Mouse (Mus musculus) CH12.LX (cell line): ENCODE measurements around the gene Isyna1. TPM values are rescaled to one million over a fixed set of nuclear protein-coding genes. Genes with fewer than 3 reads are reported as not detected.

ENCODE experiments used
- DNase-seq: peaks from one replicate; pipeline ENCODE4 v3.0.0-alpha.2; 2013; ENCODE audit errors: extremely low read depth
- H3K27ac ChIP-seq: 2 replicates; pipeline ENCODE4 v1.5.1; 2012; ENCODE audit warnings: low read depth, mild to moderate bottlenecking, control low read depth, moderate library complexity; ENCODE audit not compliant: insufficient read depth
- H3K27me3 ChIP-seq: replicated peaks from 2 replicates; pipeline ENCODE3; 2012; ENCODE audit warnings: inconsistent platforms
- H3K36me3 ChIP-seq, 2 experiments: replicated peaks in 1 of 2; 2 replicates each; pipeline versions ENCODE3 to v1.6.1; 2012; ENCODE audit warnings: inconsistent platforms in 1 of 2, low read length in 1 of 2, mild to moderate bottlenecking in 1 of 2, mixed read lengths in 1 of 2, moderate library complexity in 1 of 2; ENCODE audit not compliant: control insufficient read depth in 1 of 2, insufficient read depth in 1 of 2
- H3K4me1 ChIP-seq, 2 experiments: 2 replicates each; pipeline ENCODE4 v1.6.1; 2012; ENCODE audit warnings: inconsistent platforms in 1 of 2, moderate library complexity in 1 of 2; ENCODE audit not compliant: insufficient read depth in 2 of 2, control insufficient read depth in 1 of 2
- H3K4me2 ChIP-seq: 2 replicates; pipeline ENCODE4 v1.6.1; 2012; ENCODE audit warnings: low read depth, mild to moderate bottlenecking, control low read depth; ENCODE audit not compliant: poor library complexity, insufficient read depth, severe bottlenecking
- H3K4me3 ChIP-seq, 3 experiments: fragments of 150-350 bp in 1 of 3; sonication (generic) in 1 of 3; replicated peaks in 1 of 3; 2 replicates each; pipeline versions ENCODE3 to v1.5.1; 2011 to 2012; ENCODE audit warnings: low read depth in 2 of 3, low read length in 2 of 3, mild to moderate bottlenecking in 2 of 3, moderate library complexity in 2 of 3, control low read depth in 1 of 3, improper control_type of control experiment in 1 of 3, inconsistent platforms in 1 of 3, mixed read lengths in 1 of 3; ENCODE audit not compliant: poor library complexity in 1 of 3
- H3K79me2 ChIP-seq: replicated peaks from 2 replicates; pipeline ENCODE4 v1.6.1; 2012; ENCODE audit warnings: mild to moderate bottlenecking, moderate library complexity; ENCODE audit not compliant: control insufficient read depth, poor library complexity, insufficient read depth, severe bottlenecking; ENCODE audit errors: extremely low read depth
- H3K9ac ChIP-seq: 2 replicates; pipeline ENCODE4 v1.6.1; 2012; ENCODE audit warnings: low read depth, mild to moderate bottlenecking, control low read depth, moderate library complexity; ENCODE audit not compliant: insufficient read depth
- H3K9me3 ChIP-seq: replicated peaks from 2 replicates; pipeline ENCODE3; 2012; ENCODE audit warnings: low read length, inconsistent platforms, mixed read lengths
- CHD2 ChIP-seq: IDR thresholded peaks from 2 replicates; pipeline ENCODE4 v1.6.1; 2011; ENCODE audit warnings: low read length, improper control_type of control experiment
- CTCF ChIP-seq, 2 experiments: IDR thresholded peaks in 1 of 2; conservative IDR thresholded peaks in 1 of 2; 2 replicates each; pipeline ENCODE4 v1.5.1; 2011 to 2012; ENCODE audit warnings: low read depth in 2 of 2, low read length in 2 of 2, improper control_type of control experiment in 1 of 2, inconsistent platforms in 1 of 2, mild to moderate bottlenecking in 1 of 2, moderate library complexity in 1 of 2
- ELF1 ChIP-seq: IDR thresholded peaks from 2 replicates; pipeline ENCODE4 v1.6.1; 2014; ENCODE audit warnings: low read depth, mild to moderate bottlenecking, inconsistent platforms, low read length, improper control_type of control experiment
- JUND ChIP-seq: conservative IDR thresholded peaks from 2 replicates; pipeline ENCODE4 v1.6.1; 2011; ENCODE audit warnings: low read depth, low read length, improper control_type of control experiment
- MAFK ChIP-seq: IDR thresholded peaks from 2 replicates; pipeline ENCODE4 v1.6.1; 2011; ENCODE audit warnings: low read length, improper control_type of control experiment; ENCODE audit not compliant: insufficient replicate concordance
- MAZ ChIP-seq: IDR thresholded peaks from 2 replicates; pipeline ENCODE4 v1.6.1; 2012; ENCODE audit warnings: low read depth, mild to moderate bottlenecking, inconsistent platforms, low read length, improper control_type of control experiment, moderate library complexity
- MXI1 ChIP-seq: IDR thresholded peaks from 2 replicates; pipeline ENCODE4 v1.6.1; 2011; ENCODE audit warnings: mild to moderate bottlenecking, low read depth, low read length, improper control_type of control experiment
- NRF1 ChIP-seq: IDR thresholded peaks from 2 replicates; pipeline ENCODE4 v1.6.1; 2014; ENCODE audit warnings: low read depth, mild to moderate bottlenecking, inconsistent platforms, low read length, improper control_type of control experiment, moderate library complexity
- PAX5 ChIP-seq: IDR thresholded peaks from 2 replicates; pipeline ENCODE4 v1.6.1; 2012; ENCODE audit warnings: low read length, inconsistent platforms, mixed read lengths
- POLR2AphosphoS2 ChIP-seq: IDR thresholded peaks from 2 replicates; pipeline ENCODE4 v1.6.1; 2011; ENCODE audit warnings: low read depth, low read length, improper control_type of control experiment
- SIN3A ChIP-seq: IDR thresholded peaks from 2 replicates; pipeline ENCODE4 v1.6.1; 2012; ENCODE audit warnings: low read length, improper control_type of control experiment, inconsistent platforms
- SMC3 ChIP-seq: IDR thresholded peaks from 2 replicates; pipeline ENCODE4 v1.6.1; 2011; ENCODE audit warnings: low read depth, low read length, improper control_type of control experiment
- TCF12 ChIP-seq: IDR thresholded peaks from 2 replicates; pipeline ENCODE4 v1.6.1; 2014; ENCODE audit warnings: low read depth, mild to moderate bottlenecking, inconsistent platforms, low read length, improper control_type of control experiment
- USF1 ChIP-seq: IDR thresholded peaks from 2 replicates; pipeline ENCODE4 v1.6.1; 2014; ENCODE audit warnings: low read depth, mild to moderate bottlenecking, inconsistent platforms, low read length, improper control_type of control experiment
- USF2 ChIP-seq: conservative IDR thresholded peaks from 2 replicates; pipeline ENCODE4 v1.6.1; 2011; ENCODE audit warnings: low read depth, low read length, improper control_type of control experiment
- ZC3H11A ChIP-seq: IDR thresholded peaks from 2 replicates; pipeline ENCODE4 v1.6.1; 2012; ENCODE audit warnings: low read depth, mild to moderate bottlenecking, inconsistent platforms, low read length, improper control_type of control experiment
- ZKSCAN1 ChIP-seq: IDR thresholded peaks from 2 replicates; pipeline ENCODE4 v1.6.1; 2012; ENCODE audit warnings: low read depth, inconsistent platforms, low read length, improper control_type of control experiment, borderline replicate concordance
- ZMIZ1 ChIP-seq: IDR thresholded peaks from 2 replicates; pipeline ENCODE4 v1.6.1; 2012; ENCODE audit warnings: low read depth, mild to moderate bottlenecking, inconsistent platforms, low read length, improper control_type of control experiment
- dilution Hi-C: fragments of 300-500 bp; cut with MboI; formaldehyde crosslinking; loops from 2 replicates; pipeline ENCODE4 v1.14.3; 2020; ENCODE audit warnings: low sequenced_read_pairs; ENCODE audit not compliant: extremely low pct_unique_long_range_greater_than_20kb, extremely low pct_ligation_motif_present
- in situ Hi-C: fragments of 300-500 bp; cut with MboI; formaldehyde crosslinking; loops from 3 replicates; pipeline ENCODE4 v1.14.3; 2019; ENCODE audit warnings: low sequenced_read_pairs, low pct_ligation_motif_present, low pct_unique_long_range_greater_than_20kb, mixed read lengths
- polyA plus RNA-seq: library from polyadenylated mRNA; unstranded; fragments of >175 nt; gene quantifications from 2 replicates; pipeline ENCODE4 v1.2.1, GENCODE M21; 2012; ENCODE audit warnings: low read depth; ENCODE audit not compliant: insufficient read length
- total RNA-seq, 2 experiments: library from RNA; depleted of rRNA; stranded (reverse); fragments of 300-350 nt in 1 of 2; fragments of >200 nt in 1 of 2; gene quantifications; 2 replicates each; pipeline ENCODE4 v1.2.3; 2012 to 2014

The Isyna1 gene
- total and polyA plus RNA-seq, 3 experiments: 99.9 to 163 (median 141) TPM

DNA sequence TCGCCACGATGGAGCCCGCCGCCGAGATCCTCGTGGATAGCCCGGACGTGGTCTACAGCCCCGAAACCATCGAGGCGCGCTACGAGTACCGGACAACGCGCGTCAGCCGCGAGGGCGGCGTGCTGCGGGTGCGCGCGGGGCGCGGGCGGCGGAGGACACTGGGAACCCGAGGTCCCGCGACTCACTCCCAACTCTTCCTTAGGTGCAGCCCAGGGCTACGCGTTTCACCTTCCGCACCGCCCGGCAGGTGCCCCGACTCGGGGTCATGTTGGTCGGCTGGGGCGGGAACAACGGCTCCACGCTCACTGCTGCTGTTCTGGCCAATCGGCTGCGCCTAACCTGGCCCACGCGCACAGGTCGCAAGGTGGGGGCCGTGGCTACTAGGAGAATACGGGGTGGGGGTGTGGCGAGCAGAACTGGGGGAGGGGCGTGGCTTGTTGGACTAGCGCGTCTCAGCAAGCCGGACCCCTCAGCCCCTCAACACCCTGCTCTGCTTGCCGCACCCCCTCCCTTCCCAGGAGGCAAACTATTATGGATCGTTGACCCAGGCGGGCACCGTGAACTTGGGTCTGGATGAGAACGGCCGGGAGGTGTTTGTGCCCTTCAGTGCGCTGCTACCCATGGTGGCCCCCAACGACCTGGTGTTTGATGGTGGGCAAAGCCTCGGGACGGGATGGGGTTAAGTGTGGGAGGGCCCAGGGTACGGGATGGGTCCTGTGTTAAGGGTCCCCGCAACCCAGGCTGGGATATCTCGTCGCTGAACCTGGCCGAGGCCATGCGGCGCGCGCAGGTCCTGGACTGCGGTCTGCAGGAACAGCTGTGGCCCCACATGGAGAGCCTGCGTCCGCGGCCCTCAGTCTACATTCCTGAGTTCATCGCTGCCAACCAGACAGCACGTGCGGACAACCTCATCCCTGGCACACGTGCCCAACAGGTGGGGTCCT, 720 bp downstream of the Isyna1 start:
- H3K9ac ChIP-seq: peak overlapping the region; percentile 30
- H3K27me3 ChIP-seq: no peaks in the 10 kb centered on the region
- peaks cover 60 to 80% of the 10 kb centered on the region in 2 experiments for H3K36me3 ChIP-seq
- H3K4me2 ChIP-seq: peak overlapping the region; percentile 18
- dilution Hi-C loops: no loop called here
- H3K9me3 ChIP-seq: peaks cover 12% of the 10 kb centered on the region
- H3K4me1 ChIP-seq: peaks cover 5 to 22% of the 10 kb centered on the region in 2 experiments
- peak; percentile 29 for DNase-seq
- no peak for TF ChIP-seq USF2
- no peak for TF ChIP-seq TCF12
- no peak for TF ChIP-seq ELF1
- peak; percentile 33 for TF ChIP-seq SIN3A
- TF ChIP-seq SMC3: no peak
- H3K79me2 ChIP-seq: peaks cover 2% of the 10 kb centered on the region; the same call in 1 of the 2 replicates
- H3K4me3 ChIP-seq: peak overlapping the region; percentile 65 to 89 (median 70)
- 0 out of 2 replicates have a peak overlapping the region, but pooled peaks have one; percentile 26 for H3K27ac ChIP-seq
- in situ Hi-C loops: no loop called here

DNA sequence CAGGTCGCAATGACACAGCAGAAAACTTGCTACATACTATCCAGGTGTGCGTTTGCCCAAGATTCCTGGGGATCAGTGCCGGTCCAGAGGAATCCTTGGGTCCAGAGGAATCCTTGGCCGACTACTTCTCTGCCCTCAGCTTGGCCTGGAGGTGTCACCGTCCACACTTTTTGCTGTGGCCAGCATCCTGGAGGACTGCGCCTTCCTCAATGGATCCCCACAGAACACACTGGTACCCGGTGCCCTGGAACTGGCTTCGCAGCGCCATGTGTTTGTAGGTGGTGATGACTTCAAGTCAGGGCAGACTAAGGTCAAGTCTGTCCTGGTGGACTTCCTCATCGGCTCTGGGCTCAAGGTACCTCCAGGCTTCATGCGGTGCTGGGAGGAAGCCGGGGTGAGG, 1.6 kb downstream of the Isyna1 start:
- DNase-seq: no peak
- Histone ChIP-seq H3K27ac (no peak overlapping the region), H3K36me3 (peaks cover 60 to 81% of the 10 kb centered on the region in 2 experiments), H3K9me3 (peaks cover 12% of the 10 kb centered on the region), H3K27me3 (no peaks in the 10 kb centered on the region), H3K4me2 (no peak overlapping the region), H3K9ac (no peak overlapping the region), H3K79me2 (peaks cover 2% of the 10 kb centered on the region; the same call in 1 of the 2 replicates)
- in situ Hi-C loops (no loop called here), dilution Hi-C loops (no loop called here)
- TF ChIP-seq CTCF (conservative IDR thresholded peaks at IDR 0.05 in 1 of 2, IDR thresholded peaks at IDR 0.05 in 1 of 2; ENCODE audit: low read depth in 2 of 2, low read length in 2 of 2): no peak
- TF ChIP-seq JUND: no peak
- no peak for TF ChIP-seq ZC3H11A
- TF ChIP-seq MAFK: no peak
- no peak for TF ChIP-seq NRF1
- TF ChIP-seq USF1: no peak
- no peak for TF ChIP-seq CHD2
- TF ChIP-seq ZMIZ1: no peak
- TF ChIP-seq SIN3A: no peak
- no peak for TF ChIP-seq PAX5
- no peak for TF ChIP-seq ELF1
- no peak for TF ChIP-seq MXI1
- TF ChIP-seq ZKSCAN1: no peak
- no peak for TF ChIP-seq USF2
- TF ChIP-seq POLR2AphosphoS2: no peak
- no peak for TF ChIP-seq SMC3
- TF ChIP-seq MAZ: no peak
- TF ChIP-seq, all 38 proteins: peak for 0
- H3K4me1 ChIP-seq: peaks cover 5 to 22% of the 10 kb centered on the region in 2 experiments
- no peak overlapping the region for H3K4me3 ChIP-seq
